Mouse (Mus musculus) inflammation-experienced regulatory T-cells (primary cell): ENCODE measurements around the gene Poldip2. TPM values are rescaled to one million over a fixed set of nuclear protein-coding genes. Genes with fewer than 3 reads are reported as not detected.

Experiments
- polyA plus RNA-seq, 2 experiments: library from polyadenylated mRNA; unstranded; fragments of 100-300 nt; shearing (Covaris generic); gene quantifications; one replicate each; pipeline ENCODE4 v1.2.1; 2017

Poldip2 gene
- 10 to 100 TPM; 38.5 to 41.9 TPM for polyA plus RNA-seq

GRCm38 (mm10) chr11:78512025-78512957 lies at the start of gene Poldip2, which contains the start of gene Tmem199:
TSS of gene Poldip2 (plus strand) at chr11:78512193.
TSS of gene Tmem199 (minus strand) at chr11:78512172.

GRCm38 (mm10) chr11:78465568-78466180 lies 46.3 kb upstream of the Poldip2 start, which contains the start of gene Slc46a1:
TSS of gene Slc46a1 (plus strand) at chr11:78465697.

GRCm38 (mm10) chr11:78497544-78498522 lies 14.2 kb upstream of the Poldip2 start, which contains the start of gene Sarm1:
TSS of gene Sarm1 (minus strand) at chr11:78497754.

GRCm38 (mm10) chr11:78499004-78499403 lies 13.0 kb upstream of the Poldip2 start, which contains the start of gene Vtn:
TSS of gene Vtn (plus strand) at chr11:78499091.

GRCm38 (mm10) chr11:78502909-78503650 lies 8.9 kb upstream of the Poldip2 start, which contains the start of gene Sebox:
TSS of gene Sebox (plus strand) at chr11:78503447.

GRCm38 (mm10) chr11:78536080-78536689 lies 24.2 kb downstream of the Poldip2 start, which contains the start of the genes Tnfaip1 and Ift20:
TSS of gene Tnfaip1 (minus strand) at chr11:78536332.
TSS of gene Ift20 (plus strand) at chr11:78536361.

GRCm38 (mm10) chr11:78550168-78551058 lies 38.4 kb downstream of the Poldip2 start, which contains the start of gene Tmem97:
TSS of gene Tmem97 (minus strand) at chr11:78550777.

Other genes with a start within 250 kb of the Poldip2 start
- gene BC030499, start 221.4 kb upstream of the Poldip2 start, polyA plus RNA-seq, result 1 to 10 TPM in 1 of 2 experiments, under 1 TPM in 1; 0.61 to 1.1 TPM
- 1 to 10 TPM; 1.8 to 2.6 TPM for gene Spag5, start 210.7 kb upstream of the Poldip2 start, polyA plus RNA-seq
- gene Aldoc, start 189.2 kb upstream of the Poldip2 start, polyA plus RNA-seq, result 10 to 100 TPM in 1 of 2 experiments, 1 to 10 TPM in 1; 4.7 to 11.9 TPM
- gene Pigs, start 183.8 kb upstream of the Poldip2 start, polyA plus RNA-seq, result 100 to 1,000 TPM in 1 of 2 experiments, 10 to 100 TPM in 1; 97.8 to 113 TPM
- 10 to 100 TPM; 58.4 to 82.5 TPM for gene Unc119, start 168.7 kb upstream of the Poldip2 start, polyA plus RNA-seq
- gene Foxn1, start 125.6 kb upstream of the Poldip2 start, polyA plus RNA-seq, result under 1 TPM; 0.30 to 0.45 TPM
- gene Slc13a2, start 90.0 kb upstream of the Poldip2 start, polyA plus RNA-seq, result not detected
- gene Slc46a1, start 46.5 kb upstream of the Poldip2 start, polyA plus RNA-seq, result 1 to 10 TPM; 2.6 to 3.1 TPM
- gene Sarm1, start 14.4 kb upstream of the Poldip2 start, polyA plus RNA-seq, result 1 to 10 TPM; 3.5 to 8.3 TPM
- gene Vtn, start 13.1 kb upstream of the Poldip2 start, polyA plus RNA-seq, result 1 to 10 TPM in 1 of 2 experiments, not detected in 1; 7.0 TPM
- under 1 TPM in 1 of 2 experiments, not detected in 1; 0.28 TPM for gene Sebox, start 8.7 kb upstream of the Poldip2 start, polyA plus RNA-seq
- 10 to 100 TPM; 25.5 to 38.7 TPM for gene Tmem199, start within 50 bp of the Poldip2 start, polyA plus RNA-seq
- 10 to 100 TPM; 14.9 to 16.2 TPM for gene Tnfaip1, start 24.1 kb downstream of the Poldip2 start, polyA plus RNA-seq
- gene Ift20, start 24.2 kb downstream of the Poldip2 start, polyA plus RNA-seq, result 100 to 1,000 TPM in 1 of 2 experiments, 10 to 100 TPM in 1; 74.9 to 107 TPM
- gene Tmem97, start 38.6 kb downstream of the Poldip2 start, polyA plus RNA-seq, result 10 to 100 TPM in 1 of 2 experiments, 1 to 10 TPM in 1; 9.5 to 14.8 TPM
- 10 to 100 TPM; 10.0 to 11.1 TPM for gene Nlk, start 185.2 kb downstream of the Poldip2 start, polyA plus RNA-seq
- gene Ccnq, start 239.5 kb downstream of the Poldip2 start, polyA plus RNA-seq, result 10 to 100 TPM; 42.4 to 48.2 TPM